Mouse (Mus musculus): ENCODE results near the gene Abcf2. TPM values are rescaled to one million over a fixed set of nuclear protein-coding genes. Genes with fewer than 3 reads are reported as not detected.

Abcf2 gene
- total and polyA plus RNA-seq, 2 experiments = 25.9 to 31.9 TPM

DNA sequence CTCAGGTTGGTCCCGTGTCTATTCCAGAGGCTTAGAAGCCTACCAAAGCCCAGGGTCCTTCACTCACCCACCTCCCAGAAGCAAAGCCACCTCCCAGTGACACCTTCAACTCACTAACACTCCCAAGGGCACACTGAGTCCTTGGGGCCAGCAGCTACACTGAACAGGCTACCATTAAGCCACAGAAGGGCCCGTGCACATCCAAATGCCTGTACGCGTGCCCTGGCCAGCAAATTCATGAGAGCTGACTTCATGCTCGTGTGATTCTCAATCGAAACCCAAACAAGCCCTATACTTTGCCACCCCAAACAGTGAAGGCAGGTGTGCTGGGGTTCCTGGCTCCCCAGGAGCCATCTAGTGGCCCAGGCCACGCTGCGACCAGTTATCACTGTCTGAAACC is 43.4 kb upstream of the Abcf2 start:
- Histone ChIP-seq H3K4me1 (ENCODE audit: control insufficient read depth, insufficient read depth, low read length) (no peaks in the 10 kb centered on the region), H3K36me3 (ENCODE audit: control insufficient read depth, insufficient read depth, low read length) (no peaks in the 10 kb centered on the region), H3K79me2 (ENCODE audit: control insufficient read depth, insufficient read depth, low read length) (no peaks in the 10 kb centered on the region), H3K27me3 (ENCODE audit: control insufficient read depth, insufficient read depth, low read length) (peaks cover 11% of the 10 kb centered on the region), H3K9ac (ENCODE audit: low read depth, low read length) (no peak overlapping the region), H3K27ac (replicated peaks; ENCODE audit: insufficient read depth, low read depth, low read length) (no peak overlapping the region), H3K4me3 (ENCODE audit: insufficient read depth, low read depth, low read length) (no peak overlapping the region)
- no peak for DNase-seq (ENCODE audit: extremely low read depth, low read depth, low spot score)
- TF ChIP-seq CTCF (IDR thresholded peaks at IDR 0.05; ENCODE audit: low read depth, low read length) (no peak), POLR2A (IDR thresholded peaks at IDR 0.05; ENCODE audit: extremely low read depth, insufficient read depth, low read length) (no peak)
- WGBS = 80% methylated on average over 8 of the region's 8 CpGs

DNA sequence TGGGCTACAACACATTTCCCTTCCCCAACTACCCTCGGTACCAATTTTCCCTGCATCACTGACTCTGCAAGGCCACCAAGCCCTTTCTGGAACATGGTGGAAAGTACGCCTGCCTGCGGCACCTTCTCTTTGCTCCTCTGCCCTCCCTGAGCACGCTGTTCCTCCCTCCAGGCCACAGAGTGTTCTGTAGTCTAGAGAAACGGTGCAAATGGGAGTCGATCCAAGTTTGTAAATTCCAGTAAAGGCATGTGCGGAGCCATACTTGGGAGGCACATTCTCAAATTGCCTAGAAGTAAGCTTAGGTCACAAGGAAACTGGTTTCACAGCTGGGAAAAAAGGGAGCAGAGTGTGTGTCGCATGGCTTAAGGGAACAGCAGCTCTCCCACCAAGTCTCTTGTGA is 42.8 kb upstream of the Abcf2 start:
- no peak overlapping the region for H3K9ac ChIP-seq (ENCODE audit: low read depth, low read length)
- H3K4me1 ChIP-seq (ENCODE audit: control insufficient read depth, insufficient read depth, low read length) = no peaks in the 10 kb centered on the region
- no peak for DNase-seq (ENCODE audit: extremely low read depth, low read depth, low spot score)
- H3K27me3 ChIP-seq (ENCODE audit: control insufficient read depth, insufficient read depth, low read length) = peaks cover 11% of the 10 kb centered on the region
- 84% methylated on average over 8 of the region's 8 CpGs for WGBS
- TF ChIP-seq POLR2A (IDR thresholded peaks at IDR 0.05; ENCODE audit: extremely low read depth, insufficient read depth, low read length) (no peak), CTCF (IDR thresholded peaks at IDR 0.05; ENCODE audit: low read depth, low read length) (no peak)
- H3K4me3 ChIP-seq (ENCODE audit: insufficient read depth, low read depth, low read length) = no peak overlapping the region
- H3K27ac ChIP-seq (replicated peaks; ENCODE audit: insufficient read depth, low read depth, low read length) = no peak overlapping the region
- H3K79me2 ChIP-seq (ENCODE audit: control insufficient read depth, insufficient read depth, low read length) = no peaks in the 10 kb centered on the region
- H3K36me3 ChIP-seq (ENCODE audit: control insufficient read depth, insufficient read depth, low read length) = no peaks in the 10 kb centered on the region

DNA sequence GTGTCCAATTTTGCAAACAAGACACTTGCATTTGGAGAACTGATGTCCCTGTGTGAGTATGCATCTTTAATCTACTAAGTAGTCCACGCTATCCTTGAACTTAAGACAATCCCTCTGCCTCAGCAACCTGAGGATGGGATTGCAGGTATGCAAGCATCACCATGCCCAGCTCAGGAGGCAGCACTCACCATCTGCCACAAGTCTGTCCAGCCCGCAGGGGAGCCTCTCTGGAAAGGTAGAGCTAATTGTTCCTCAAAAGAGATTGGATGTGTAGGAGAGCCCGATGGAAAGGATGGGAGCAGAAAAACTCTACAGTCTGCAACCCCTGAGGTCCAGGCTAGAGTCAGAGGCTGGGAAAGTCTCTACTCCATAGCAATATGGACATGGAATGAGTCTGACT is 41.7 kb upstream of the Abcf2 start:
- no peak overlapping the region for H3K4me3 ChIP-seq (ENCODE audit: insufficient read depth, low read depth, low read length)
- DNase-seq (ENCODE audit: extremely low read depth, low read depth, low spot score) = no peak
- peaks cover 8% of the 10 kb centered on the region for H3K27me3 ChIP-seq (ENCODE audit: control insufficient read depth, insufficient read depth, low read length)
- 85% methylated on average over 3 of the region's 3 CpGs for WGBS
- H3K4me1 ChIP-seq (ENCODE audit: control insufficient read depth, insufficient read depth, low read length) = no peaks in the 10 kb centered on the region
- no peak overlapping the region for H3K27ac ChIP-seq (replicated peaks; ENCODE audit: insufficient read depth, low read depth, low read length)
- no peak overlapping the region for H3K9ac ChIP-seq (ENCODE audit: low read depth, low read length)
- TF ChIP-seq POLR2A (IDR thresholded peaks at IDR 0.05; ENCODE audit: extremely low read depth, insufficient read depth, low read length) (no peak), CTCF (IDR thresholded peaks at IDR 0.05; ENCODE audit: low read depth, low read length) (no peak)
- H3K79me2 ChIP-seq (ENCODE audit: control insufficient read depth, insufficient read depth, low read length) = no peaks in the 10 kb centered on the region
- no peaks in the 10 kb centered on the region for H3K36me3 ChIP-seq (ENCODE audit: control insufficient read depth, insufficient read depth, low read length)

DNA sequence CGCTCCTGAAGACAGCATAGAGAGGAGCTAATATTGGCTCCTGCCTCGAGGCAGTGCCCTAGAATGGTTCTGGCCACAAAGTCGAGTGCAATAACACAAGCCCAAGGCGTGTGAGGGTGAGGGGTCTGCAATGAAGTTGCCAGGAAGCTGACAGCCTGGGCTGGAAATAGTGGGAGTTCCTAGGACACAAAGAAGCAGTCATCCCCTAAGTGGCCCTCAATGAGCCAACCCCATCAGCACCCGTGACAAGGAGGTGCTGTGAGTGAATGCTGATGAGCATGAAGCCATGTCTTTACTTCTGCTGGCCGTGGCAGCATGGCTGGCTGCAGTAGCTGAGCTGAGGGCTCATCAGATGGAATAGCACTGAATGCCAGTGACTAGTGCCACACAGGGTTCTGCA is 37.8 kb upstream of the Abcf2 start:
- no peak for TF ChIP-seq POLR2A (IDR thresholded peaks at IDR 0.05; ENCODE audit: extremely low read depth, insufficient read depth, low read length)
- TF ChIP-seq CTCF (IDR thresholded peaks at IDR 0.05; ENCODE audit: low read depth, low read length) = no peak
- WGBS = 73% methylated on average over 6 of the region's 6 CpGs

DNA sequence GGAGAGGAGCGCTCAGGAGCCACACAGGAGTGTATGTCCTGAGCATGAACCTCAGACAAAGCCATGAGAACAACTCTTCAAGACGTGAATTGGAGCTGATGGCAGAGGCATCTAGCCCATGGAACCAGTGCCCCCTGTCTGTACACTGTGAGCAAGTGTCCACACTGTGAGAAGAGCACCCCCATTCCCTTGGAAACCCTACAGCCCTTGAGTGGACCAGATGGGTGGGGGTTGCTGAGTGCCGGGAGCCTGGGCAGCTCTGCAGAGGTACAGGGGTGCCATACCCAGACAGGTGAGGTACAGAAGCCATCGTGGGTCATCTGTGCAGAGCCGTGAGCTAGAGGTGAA is 35.0 kb upstream of the Abcf2 start:
- TF ChIP-seq POLR2A (IDR thresholded peaks at IDR 0.05; ENCODE audit: extremely low read depth, insufficient read depth, low read length) (no peak), CTCF (IDR thresholded peaks at IDR 0.05; ENCODE audit: low read depth, low read length) (no peak)
- Histone ChIP-seq H3K79me2 (ENCODE audit: control insufficient read depth, insufficient read depth, low read length) (no peaks in the 10 kb centered on the region), H3K27ac (replicated peaks; ENCODE audit: insufficient read depth, low read depth, low read length) (no peak overlapping the region), H3K9ac (ENCODE audit: low read depth, low read length) (no peak overlapping the region), H3K27me3 (ENCODE audit: control insufficient read depth, insufficient read depth, low read length) (no peaks in the 10 kb centered on the region), H3K4me1 (ENCODE audit: control insufficient read depth, insufficient read depth, low read length) (no peaks in the 10 kb centered on the region), H3K4me3 (ENCODE audit: insufficient read depth, low read depth, low read length) (no peak overlapping the region), H3K36me3 (ENCODE audit: control insufficient read depth, insufficient read depth, low read length) (no peaks in the 10 kb centered on the region)
- 79% methylated on average over 5 of the region's 5 CpGs for WGBS
- no peak for DNase-seq (ENCODE audit: extremely low read depth, low read depth, low spot score)

More for the DNA sequence above, 37.8 kb upstream of the Abcf2 start:
- Histone ChIP-seq H3K79me2 (ENCODE audit: control insufficient read depth, insufficient read depth, low read length) (no peaks in the 10 kb centered on the region), H3K4me3 (ENCODE audit: insufficient read depth, low read depth, low read length) (no peak overlapping the region), H3K4me1 (ENCODE audit: control insufficient read depth, insufficient read depth, low read length) (no peaks in the 10 kb centered on the region), H3K27me3 (ENCODE audit: control insufficient read depth, insufficient read depth, low read length) (no peaks in the 10 kb centered on the region), H3K36me3 (ENCODE audit: control insufficient read depth, insufficient read depth, low read length) (no peaks in the 10 kb centered on the region), H3K9ac (ENCODE audit: low read depth, low read length) (no peak overlapping the region), H3K27ac (replicated peaks; ENCODE audit: insufficient read depth, low read depth, low read length) (no peak overlapping the region)
- DNase-seq (ENCODE audit: extremely low read depth, low read depth, low spot score) = no peak

DNA sequence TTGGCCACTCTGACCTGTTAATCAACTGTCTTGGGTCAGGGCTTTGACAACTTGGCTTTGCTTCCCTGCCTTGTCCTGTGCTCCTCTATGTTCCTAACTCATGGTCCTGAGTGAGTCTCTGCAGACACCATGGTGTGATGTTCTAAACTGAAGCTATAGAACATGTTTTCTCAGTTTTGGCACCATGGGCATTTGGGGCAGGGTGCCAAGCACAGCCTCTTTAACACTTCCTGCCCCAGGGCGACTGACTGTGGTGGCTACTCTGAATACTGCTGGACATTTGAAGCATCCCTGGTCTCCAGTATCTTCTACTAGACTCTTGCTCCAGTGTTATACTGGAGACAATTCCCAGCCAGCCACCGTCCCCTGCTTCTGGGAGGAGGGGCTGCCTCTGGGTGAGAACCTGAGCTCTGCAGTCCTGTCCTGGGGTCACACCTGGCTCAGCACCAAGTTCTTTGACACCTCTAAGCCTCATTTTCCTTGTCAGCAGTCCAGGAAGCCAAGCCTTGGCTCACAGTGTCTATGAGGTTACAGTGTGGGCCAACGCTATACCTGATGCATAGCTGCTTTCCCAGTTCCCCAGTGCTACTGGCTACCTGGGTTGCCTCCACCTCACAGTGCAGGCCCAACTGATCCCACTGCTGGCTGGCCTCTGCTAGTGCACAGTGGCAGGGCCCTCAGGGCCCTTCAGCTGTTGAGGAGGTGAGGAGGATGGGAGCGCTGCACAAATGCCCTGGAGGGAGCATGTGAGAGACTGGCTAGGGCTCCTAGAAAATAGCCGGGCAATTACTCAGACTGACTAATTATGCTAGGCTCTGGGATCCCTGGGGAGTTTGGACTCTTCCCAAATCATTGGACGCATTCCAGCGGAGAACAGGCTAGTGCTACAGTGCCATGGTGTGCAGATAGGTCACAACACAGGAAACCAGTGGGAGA is 34.4 kb upstream of the Abcf2 start:
- H3K4me3 ChIP-seq (ENCODE audit: insufficient read depth, low read depth, low read length) = no peak overlapping the region
- DNase-seq (ENCODE audit: extremely low read depth, low read depth, low spot score) = no peak

More for the DNA sequence above, 34.4 kb upstream of the Abcf2 start:
- no peaks in the 10 kb centered on the region for H3K79me2 ChIP-seq (ENCODE audit: control insufficient read depth, insufficient read depth, low read length)
- H3K27ac ChIP-seq (replicated peaks; ENCODE audit: insufficient read depth, low read depth, low read length) = no peak overlapping the region
- H3K4me1 ChIP-seq (ENCODE audit: control insufficient read depth, insufficient read depth, low read length) = no peaks in the 10 kb centered on the region
- 69% methylated on average over 7 of the region's 7 CpGs for WGBS
- TF ChIP-seq POLR2A (IDR thresholded peaks at IDR 0.05; ENCODE audit: extremely low read depth, insufficient read depth, low read length) = no peak
- no peak for TF ChIP-seq CTCF (IDR thresholded peaks at IDR 0.05; ENCODE audit: low read depth, low read length)
- no peak overlapping the region for H3K9ac ChIP-seq (ENCODE audit: low read depth, low read length)
- H3K36me3 ChIP-seq (ENCODE audit: control insufficient read depth, insufficient read depth, low read length) = no peaks in the 10 kb centered on the region
- H3K27me3 ChIP-seq (ENCODE audit: control insufficient read depth, insufficient read depth, low read length) = no peaks in the 10 kb centered on the region
